Mouse (Mus musculus): ENCODE measurements around the gene St3gal6.

DNA sequence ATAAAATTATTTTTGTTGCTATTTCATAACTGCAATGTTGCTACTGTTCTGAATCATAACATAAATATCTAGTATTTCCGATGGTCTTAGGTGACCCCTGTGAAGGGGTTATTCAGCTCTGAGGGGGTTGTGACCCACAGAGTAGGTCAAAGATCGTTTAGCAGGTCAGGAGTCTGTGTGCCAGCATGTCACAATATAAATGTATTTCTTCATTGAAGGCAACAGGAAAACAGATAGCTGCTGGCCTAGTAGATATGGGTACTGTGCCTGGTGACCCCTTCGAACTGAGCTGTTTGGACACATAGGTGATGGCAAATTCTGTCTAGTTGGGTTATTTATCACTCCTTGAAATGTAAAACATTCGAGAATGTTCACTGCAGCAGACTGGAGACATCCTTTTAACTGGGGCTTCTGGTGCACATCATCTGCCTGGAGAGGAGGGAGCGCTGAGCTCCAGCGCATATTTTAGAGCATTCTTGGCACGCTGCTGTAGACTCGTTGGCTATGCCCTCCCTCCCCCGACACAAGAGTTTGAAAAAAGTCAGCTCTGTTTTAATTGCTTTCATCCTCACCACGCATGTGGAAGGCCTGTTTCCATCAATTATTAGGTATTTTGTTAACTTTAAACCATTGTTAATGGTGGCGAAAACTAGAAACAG lies 102.2 kb downstream of the St3gal6 start:
- TF ChIP-seq CTCF (IDR thresholded peaks at IDR 0.05; ENCODE audit: control insufficient read depth, insufficient read depth, insufficient replicate concordance, low read depth, low read length) (no peak), POLR2A (IDR thresholded peaks at IDR 0.05; ENCODE audit: control insufficient read depth, low read depth, low read length) (no peak)

Data from testis, adult 2 months (tissue).